Comparison of ENCODE assay signal across 31 mouse cellular contexts in genomic region chr5:44490462-44490861, GRCm38 (mm10).
"Had no signal": no experiment of that assay in that cellular context is flagged by ENCODE, and none has a peak within 500 bp of the region (broad histone marks: within the 10 kb centered on the region; RNA-seq: fewer than 3 reads in every experiment).

No protein-coding gene starts in this region.

- H3K9me3 ChIP-seq: limb, embryonic 10.5 days; limb, embryonic 12.5 days; limb, embryonic 13.5 days; limb, embryonic 15.5 days; liver, embryonic 12.5 days; liver, embryonic 13.5 days; liver, embryonic 15.5 days; lung, embryonic 15.5 days; midbrain, embryonic 10.5 days; midbrain, embryonic 12.5 days; midbrain, embryonic 13.5 days; midbrain, embryonic 15.5 days; neural tube, embryonic 12.5 days had no signal

- H3K27ac ChIP-seq: left cerebral cortex, adult 2 months; limb, embryonic 10.5 days; limb, embryonic 12.5 days; limb, embryonic 13.5 days; limb, embryonic 15.5 days; liver, embryonic 12.5 days; liver, embryonic 13.5 days; liver, embryonic 14.5 days; liver, embryonic 15.5 days; lung, embryonic 15.5 days; macrophage; midbrain, embryonic 10.5 days; midbrain, embryonic 12.5 days; midbrain, embryonic 13.5 days; midbrain, embryonic 15.5 days; neural tube, embryonic 12.5 days had no signal

- H3K9ac ChIP-seq: limb, embryonic 12.5 days; limb, embryonic 13.5 days; limb, embryonic 15.5 days; liver, embryonic 12.5 days; liver, embryonic 13.5 days; liver, embryonic 14.5 days; liver, embryonic 15.5 days; lung, embryonic 14.5 days; lung, embryonic 15.5 days; midbrain, embryonic 12.5 days; midbrain, embryonic 13.5 days; midbrain, embryonic 15.5 days; neural tube, embryonic 12.5 days had no signal

- H3K4me2 ChIP-seq: limb, embryonic 12.5 days; limb, embryonic 13.5 days; limb, embryonic 15.5 days; liver, embryonic 11.5 days; liver, embryonic 12.5 days; liver, embryonic 13.5 days; liver, embryonic 15.5 days; lung, embryonic 14.5 days; lung, embryonic 15.5 days; midbrain, embryonic 11.5 days; midbrain, embryonic 12.5 days; midbrain, embryonic 13.5 days; midbrain, embryonic 15.5 days; neural tube, embryonic 12.5 days had no signal

- H3K27me3 ChIP-seq: limb, embryonic 12.5 days; limb, embryonic 13.5 days; limb, embryonic 15.5 days; liver, embryonic 12.5 days; liver, embryonic 13.5 days; liver, embryonic 15.5 days; lung, embryonic 15.5 days; megakaryocyte, embryonic 14.5 days; midbrain, embryonic 12.5 days; midbrain, embryonic 13.5 days; midbrain, embryonic 15.5 days; neural tube, embryonic 12.5 days had no signal

- H3K4me3 ChIP-seq: left cerebral cortex, adult 2 months; limb, embryonic 10.5 days; limb, embryonic 12.5 days; limb, embryonic 13.5 days; limb, embryonic 15.5 days; liver, embryonic 12.5 days; liver, embryonic 13.5 days; liver, embryonic 15.5 days; lung, embryonic 15.5 days; megakaryocyte, embryonic 14.5 days; midbrain, embryonic 10.5 days; midbrain, embryonic 12.5 days; midbrain, embryonic 13.5 days; midbrain, embryonic 15.5 days; myocyte; neural tube, embryonic 12.5 days had no signal

- H3K4me1 ChIP-seq: limb, embryonic 10.5 days; limb, embryonic 12.5 days; limb, embryonic 15.5 days; liver, embryonic 12.5 days; liver, embryonic 13.5 days; liver, embryonic 15.5 days; megakaryocyte, embryonic 14.5 days; midbrain, embryonic 10.5 days; midbrain, embryonic 13.5 days; midbrain, embryonic 15.5 days; neural tube, embryonic 12.5 days had no signal

- H3K36me3 ChIP-seq: limb, embryonic 10.5 days; limb, embryonic 12.5 days; limb, embryonic 13.5 days; limb, embryonic 15.5 days; liver, embryonic 12.5 days; liver, embryonic 13.5 days; liver, embryonic 15.5 days; lung, embryonic 15.5 days; midbrain, embryonic 10.5 days; midbrain, embryonic 12.5 days; midbrain, embryonic 13.5 days; midbrain, embryonic 15.5 days; neural tube, embryonic 12.5 days had no signal

- DNase-seq: left cerebral cortex, postnatal 4 days; liver; liver, embryonic 13.5 days; lung, adult 18-20 months; lung, adult 2 months; lung, embryonic 14.5 days; lung, postnatal 14 days; lung, postnatal 36 days; lung, postnatal 4 days; midbrain, embryonic 14.5 days had no signal

- ATAC-seq: liver, embryonic 12.5 days; lung, postnatal 0 days; midbrain, embryonic 13.5 days; midbrain, embryonic 15.5 days; midbrain, embryonic 16.5 days had no signal
